Mouse (Mus musculus) neural tube, embryonic 10.5 days (tissue): Measurements from ENCODE around the gene Arl13b.

Experiments used
- DNase-seq: peaks from one replicate; pipeline ENCODE4 v3.0.0-alpha.2; 2017; ENCODE audit warnings: low spot score; ENCODE audit errors: extremely low spot score

The Arl13b gene

DNA sequence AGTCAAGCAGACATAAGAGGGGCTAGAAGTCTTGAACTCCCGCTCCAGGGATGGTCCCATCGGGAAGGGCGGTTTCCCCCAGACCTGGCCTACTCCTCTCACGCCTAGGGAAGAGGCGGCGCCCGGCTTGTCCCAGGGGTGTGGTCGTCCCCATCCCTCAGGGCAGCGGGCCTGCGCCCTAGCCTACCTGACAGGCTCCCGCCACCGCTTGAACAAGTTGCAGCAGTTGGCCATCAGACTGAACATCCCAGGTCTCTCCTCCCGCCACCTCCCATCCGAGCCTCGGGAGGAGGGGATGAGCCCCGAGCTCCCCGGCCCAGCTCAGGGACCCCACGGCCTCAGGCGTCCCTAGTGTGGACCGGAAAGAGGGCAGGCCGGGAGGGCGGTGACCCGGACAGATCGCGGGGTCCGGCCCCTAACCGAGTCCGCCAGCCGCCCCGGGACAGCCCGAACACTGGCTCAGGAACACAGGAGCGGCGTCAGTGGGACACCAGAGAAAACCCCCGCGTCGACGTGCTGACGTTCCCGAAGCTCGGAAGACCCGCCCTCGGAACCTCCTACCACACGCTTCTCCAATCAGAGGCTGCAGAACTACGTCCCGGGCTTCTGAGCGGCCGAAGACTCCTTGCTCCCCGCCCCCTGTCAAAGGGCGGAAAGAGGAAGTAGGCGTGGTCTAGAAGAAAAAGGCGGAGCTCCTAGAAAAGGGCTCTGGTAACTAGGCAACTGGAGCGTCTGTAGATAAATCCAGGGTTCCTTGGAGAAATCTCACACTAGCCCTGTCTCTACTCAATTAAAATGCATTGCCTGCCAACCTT lies at the start of gene Arl13b:
Gene Arl13b (minus strand): TSS at position 543 of the 815 bp plus-strand sequence.
- peak; percentile 89 for DNase-seq

- no peak for DNase-seq
These were observed 49.0 kb upstream of the Arl13b start for GRCm38 (mm10) chr16:62895824-62896223.

DNA sequence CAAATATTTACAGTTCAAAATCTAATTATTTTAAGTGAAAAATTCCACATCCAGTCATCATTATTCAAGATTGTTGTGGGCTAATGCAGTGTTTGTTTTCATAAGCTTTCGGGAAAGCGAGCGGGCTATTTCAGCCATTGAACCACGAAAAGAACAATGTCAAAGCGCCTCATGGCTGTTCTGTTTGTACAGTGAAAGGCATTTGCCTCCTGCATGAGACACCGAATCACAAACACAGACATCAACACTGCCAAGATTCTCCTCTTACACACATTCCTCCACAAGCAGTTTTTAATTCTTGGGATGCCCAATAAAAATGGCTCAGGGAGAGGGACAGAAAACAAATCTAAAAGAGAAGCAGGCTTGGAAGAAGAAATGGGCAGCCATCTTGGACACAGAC lies 27.2 kb upstream of the Arl13b start:
- no peak for DNase-seq

GRCm38 (mm10) chr16:62873180-62873579 lies 26.3 kb upstream of the Arl13b start:
- DNase-seq = no peak

- no peak for DNase-seq
These were observed 25.9 kb upstream of the Arl13b start for GRCm38 (mm10) chr16:62872688-62873117.

- DNase-seq = no peak
These were observed 14.6 kb upstream of the Arl13b start for GRCm38 (mm10) chr16:62861455-62861854.

GRCm38 (mm10) chr16:62860140-62860539 lies 13.3 kb upstream of the Arl13b start:
- DNase-seq = no peak

DNA sequence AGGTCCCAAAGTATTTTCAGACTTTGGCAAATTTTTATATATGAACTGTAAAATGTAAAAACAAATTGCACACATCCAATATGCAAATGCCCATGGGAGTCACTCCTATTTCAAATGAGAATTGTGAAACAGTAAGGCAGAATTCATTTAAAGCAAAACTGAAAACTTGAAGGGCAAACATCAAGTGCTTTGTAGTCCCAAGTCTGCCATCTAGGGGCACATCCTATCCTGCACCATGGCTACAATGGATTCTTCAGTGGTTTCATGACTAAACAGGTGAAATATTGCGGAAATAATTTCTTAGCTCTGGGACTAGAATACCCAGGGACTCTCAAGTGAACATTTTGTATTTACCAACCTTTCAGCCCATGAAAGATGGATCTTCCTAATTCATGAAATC lies 11.2 kb upstream of the Arl13b start:
- no peak for DNase-seq

GRCm38 (mm10) chr16:62857498-62857897 lies 10.7 kb upstream of the Arl13b start:
- no peak for DNase-seq

DNA sequence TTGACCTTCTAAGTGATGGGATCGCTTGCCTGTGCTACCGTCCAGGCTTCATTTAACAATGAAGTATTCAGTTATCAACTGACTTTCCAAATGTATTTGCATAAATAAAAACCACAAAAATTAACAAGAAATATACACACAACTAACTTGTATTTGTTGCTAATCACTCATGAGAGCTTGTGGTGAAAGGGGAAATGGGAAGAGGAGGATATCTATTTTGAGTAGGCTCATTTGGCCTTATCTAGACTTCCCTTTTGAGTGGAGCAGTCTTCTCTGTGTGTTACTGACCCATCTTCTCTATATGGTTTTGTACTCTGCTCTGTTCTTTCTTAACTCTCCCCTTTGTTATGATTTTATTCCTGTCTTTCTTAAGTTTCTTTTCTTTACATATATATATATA lies 9.4 kb upstream of the Arl13b start:
- DNase-seq = no peak

- no peak for DNase-seq
These were observed 8.5 kb upstream of the Arl13b start for GRCm38 (mm10) chr16:62855385-62855784.

- peak; percentile 77 for DNase-seq
These were observed 7.6 kb upstream of the Arl13b start, which contains the start of gene Pros1 for GRCm38 (mm10) chr16:62854191-62855068. Gene Pros1, plus strand, starts transcription at chr16:62854307.

DNA sequence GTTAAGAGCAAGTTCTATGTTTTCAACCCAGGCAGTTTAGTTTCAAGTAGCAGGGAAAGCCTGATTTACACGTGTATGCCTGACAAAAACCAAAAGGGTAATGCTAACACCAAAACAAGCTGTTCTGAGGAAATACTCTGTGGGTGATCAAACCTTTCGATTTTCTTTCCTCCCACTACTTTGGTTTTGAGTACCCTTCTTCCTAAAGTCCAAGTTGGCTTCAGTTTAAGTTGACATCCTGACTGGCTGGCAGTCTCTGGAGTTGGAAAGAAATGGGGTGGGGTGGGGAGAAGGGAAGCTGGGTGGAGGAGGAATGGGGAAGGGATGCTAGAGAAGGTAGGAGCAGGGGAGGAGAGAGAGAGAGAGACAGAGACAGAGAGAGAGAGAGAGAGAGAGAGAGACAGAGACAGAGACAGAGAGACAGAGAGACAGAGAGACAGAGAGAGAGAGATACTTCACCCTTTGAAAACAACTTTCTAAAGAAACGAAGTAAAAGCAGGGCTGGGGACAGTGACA lies 6.8 kb upstream of the Arl13b start:
- peak; percentile 23 for DNase-seq

GRCm38 (mm10) chr16:62852464-62853252 lies 5.8 kb upstream of the Arl13b start:
- DNase-seq = no peak

- no peak for DNase-seq
These were observed 1.5 kb downstream of the Arl13b start for GRCm38 (mm10) chr16:62845341-62845740.

- DNase-seq = no peak
These were observed 12.7 kb downstream of the Arl13b start for GRCm38 (mm10) chr16:62834016-62834735.

DNA sequence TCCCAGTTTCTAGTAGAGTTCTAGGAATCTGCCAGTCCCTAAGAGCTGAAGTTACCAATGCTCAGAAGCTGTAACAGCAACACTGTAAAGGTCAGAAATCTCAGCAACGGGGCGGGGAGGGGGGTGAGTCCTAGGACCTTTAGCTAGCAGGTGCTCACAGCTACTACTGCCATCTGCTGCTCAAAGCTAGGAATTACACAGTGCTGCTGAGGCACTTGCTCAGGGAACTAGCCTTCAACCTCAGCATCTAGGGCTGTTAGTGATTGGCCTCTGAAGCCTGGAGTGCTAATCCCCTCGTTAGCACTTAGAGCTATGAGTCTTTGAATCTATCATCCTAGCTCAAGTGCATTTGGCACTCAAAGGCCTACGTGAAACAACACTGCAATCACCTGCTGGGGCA lies 14.4 kb downstream of the Arl13b start:
- peak; percentile 44 for DNase-seq

GRCm38 (mm10) chr16:62832027-62832426 lies 14.8 kb downstream of the Arl13b start:
- DNase-seq = no peak

DNA sequence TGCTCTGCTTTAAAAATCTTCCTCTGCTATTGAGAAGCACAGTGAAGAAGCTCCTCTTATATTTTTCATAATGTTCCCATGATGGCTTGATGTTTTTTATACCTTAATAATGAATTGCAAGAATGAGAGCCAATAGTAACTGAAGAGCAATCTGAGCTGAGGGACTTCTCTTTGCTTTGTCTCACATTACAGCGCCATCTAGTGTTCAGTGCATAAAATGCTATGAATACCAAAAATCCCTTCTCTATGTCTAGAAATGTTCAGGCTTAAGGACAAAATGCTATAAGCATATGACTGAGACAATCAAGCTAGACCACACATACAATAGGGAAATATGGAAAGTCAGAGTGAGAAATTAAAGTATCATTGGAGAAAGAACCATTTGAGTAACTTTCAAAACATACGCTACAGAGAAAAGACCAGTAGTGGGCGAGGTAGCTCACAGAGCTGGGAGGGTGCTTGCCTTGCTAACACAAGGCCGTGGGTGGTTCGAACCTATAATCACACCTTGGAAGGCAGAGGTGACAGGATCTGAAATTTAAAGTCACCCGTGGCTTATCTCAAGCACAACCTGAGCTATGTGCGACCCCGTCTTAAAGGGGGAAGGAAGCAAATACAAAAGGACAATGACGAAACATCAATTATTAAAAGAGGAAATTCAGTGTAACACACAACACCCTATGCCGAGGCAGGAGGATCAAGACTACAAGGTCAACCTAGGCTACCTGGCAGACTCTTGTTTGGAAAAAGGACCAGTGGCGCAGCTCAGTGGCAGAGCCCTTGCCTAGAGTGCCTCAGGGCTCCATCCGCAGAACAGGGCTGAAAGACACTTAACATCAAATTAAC lies 20.5 kb downstream of the Arl13b start:
- DNase-seq = no peak

DNA sequence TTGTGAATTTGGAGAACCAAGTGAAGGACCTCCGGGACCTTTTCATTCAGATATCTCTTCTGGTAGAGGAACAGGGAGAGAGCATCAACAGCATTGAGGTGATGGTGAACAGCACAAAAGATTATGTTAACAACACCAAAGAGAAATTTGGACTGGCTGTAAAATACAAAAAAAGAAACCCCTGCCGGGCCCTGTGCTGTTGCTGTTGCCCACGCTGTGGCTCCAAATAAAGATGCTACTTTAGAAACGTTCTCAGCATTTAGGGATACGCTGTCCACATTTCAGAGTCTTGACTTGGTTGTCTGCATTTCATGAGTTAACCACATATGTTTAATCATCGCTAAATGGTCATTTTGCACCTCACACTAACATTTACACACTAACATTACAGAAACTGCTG lies 24.4 kb downstream of the Arl13b start:
- no peak for DNase-seq
